Mouse (Mus musculus): ENCODE measurements around the gene Mrpl14.

Mrpl14 gene

DNA sequence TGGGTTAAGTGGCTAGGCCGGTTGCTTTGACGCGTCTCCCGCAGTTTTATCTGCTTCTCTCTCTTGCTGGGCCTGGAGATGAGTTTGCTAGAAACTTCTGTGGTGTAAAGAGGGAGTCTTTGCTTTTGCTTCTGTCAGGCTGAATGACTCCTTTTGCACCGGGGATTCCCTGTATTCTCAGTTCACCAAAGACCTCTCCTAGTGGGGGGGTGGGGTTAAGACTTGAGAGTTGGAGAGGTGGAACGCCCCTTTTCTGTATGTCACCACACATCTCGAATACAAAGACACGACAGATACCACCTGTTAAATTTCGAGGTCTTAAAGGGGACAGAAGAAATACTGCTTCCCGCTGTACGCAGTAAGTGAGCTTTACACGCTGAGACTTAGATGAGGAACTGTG is 594 bp downstream of the Mrpl14 start, which contains the start of gene Tmem63b:
Tmem63b (minus strand) TSS at position 190 of the 400 bp plus-strand sequence.
- DNase-seq (ENCODE audit: low spot score in 2 of 2) = no peak

DNA sequence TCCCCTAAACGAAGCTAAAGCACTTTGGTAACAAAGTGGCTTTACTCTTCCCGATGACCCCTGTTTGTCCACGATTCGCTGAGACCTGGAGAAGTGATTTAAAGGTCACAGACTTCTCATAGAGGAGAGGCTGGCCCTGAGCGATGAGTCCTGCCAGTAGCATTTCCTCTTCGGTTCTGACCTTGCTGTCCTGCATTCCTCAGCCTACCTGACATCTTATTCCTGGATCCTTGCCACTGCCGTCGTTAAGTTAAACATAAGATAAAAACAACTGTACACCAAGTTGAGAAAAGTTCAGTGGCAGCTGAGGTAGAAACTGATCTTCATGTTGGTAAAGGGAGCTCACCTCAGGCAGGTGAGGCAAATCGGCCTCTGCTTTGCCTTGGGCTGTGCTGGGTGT is 3.0 kb downstream of the Mrpl14 start:
- no peak for DNase-seq (ENCODE audit: low spot score in 2 of 2)

DNA sequence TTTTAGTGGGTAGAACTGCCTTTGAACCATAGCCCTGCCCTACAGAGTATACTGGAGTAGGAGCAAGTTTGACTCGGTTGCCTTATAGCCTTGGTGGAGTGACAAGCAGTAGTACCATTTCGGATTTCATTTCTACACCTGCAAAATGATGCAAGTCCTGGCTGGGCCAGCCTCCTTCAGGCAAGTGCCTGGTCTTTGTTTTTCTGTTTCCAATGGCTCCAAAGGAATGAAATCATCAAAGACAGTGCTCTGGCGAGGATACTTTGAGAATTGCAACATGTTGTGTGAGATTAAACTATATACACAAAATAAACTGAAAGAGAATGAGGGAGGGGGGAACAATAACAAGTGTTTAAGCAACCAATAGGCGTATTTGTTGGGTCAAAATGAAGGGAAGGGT is 3.9 kb downstream of the Mrpl14 start:
- DNase-seq (ENCODE audit: low spot score in 2 of 2) = no peak

DNA sequence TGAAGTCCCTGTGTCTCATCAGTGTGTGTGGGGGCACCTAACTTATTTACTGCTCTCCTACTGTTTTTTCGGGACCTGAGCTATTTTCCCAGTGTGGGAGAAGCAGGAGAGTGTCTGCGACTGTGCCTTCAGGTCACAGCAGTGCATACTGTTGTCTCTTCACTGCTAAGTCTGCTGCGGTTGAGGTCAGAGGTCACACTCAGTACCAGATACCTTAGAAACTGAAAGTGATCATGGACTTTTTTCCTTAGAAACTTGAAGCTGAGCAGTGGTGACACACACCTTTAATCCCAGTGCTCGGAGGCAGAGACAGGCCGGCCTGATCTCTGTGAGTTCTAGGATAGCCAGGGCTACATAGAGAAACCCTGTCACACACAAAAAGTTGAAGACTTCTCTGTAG is 6.0 kb downstream of the Mrpl14 start:
- no peak for DNase-seq (ENCODE audit: low spot score in 2 of 2)

DNA sequence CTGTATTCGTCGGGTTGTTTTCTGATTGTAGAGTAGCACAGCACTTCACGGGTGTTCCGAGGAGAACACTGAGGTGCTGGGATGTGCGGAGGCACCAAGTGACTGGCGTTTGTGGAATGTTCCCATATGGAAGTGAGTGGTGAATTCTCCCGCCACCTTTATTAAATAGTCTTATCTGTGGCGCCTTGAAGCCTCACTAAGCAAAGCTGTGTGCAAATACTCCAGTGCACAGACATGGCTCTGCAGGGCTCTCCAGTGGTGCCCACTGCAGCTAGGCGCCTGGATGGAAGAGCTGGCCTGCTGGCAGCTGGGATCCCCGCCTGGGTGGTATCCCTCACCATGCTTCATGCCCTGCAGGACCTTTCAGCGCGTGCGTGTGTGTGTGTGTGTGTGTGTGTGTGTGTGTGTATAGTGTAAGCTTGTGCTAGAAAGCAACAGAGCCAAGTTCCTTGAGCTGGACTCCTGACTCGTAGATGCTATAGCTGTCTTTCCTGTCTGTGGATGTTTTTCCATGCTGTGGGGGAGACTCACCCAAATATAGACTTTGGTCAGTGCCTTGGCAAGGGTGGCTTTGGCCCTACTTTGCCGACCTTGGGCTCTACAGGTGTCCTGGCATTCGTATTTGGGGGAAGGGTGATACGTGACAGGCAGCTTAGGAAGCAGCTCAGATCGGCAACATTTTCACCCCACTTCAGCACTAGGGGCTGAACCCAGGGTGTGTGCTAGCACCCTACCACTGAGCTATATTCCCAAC is 7.9 kb downstream of the Mrpl14 start:
- DNase-seq (ENCODE audit: low spot score in 2 of 2) = no peak

DNA sequence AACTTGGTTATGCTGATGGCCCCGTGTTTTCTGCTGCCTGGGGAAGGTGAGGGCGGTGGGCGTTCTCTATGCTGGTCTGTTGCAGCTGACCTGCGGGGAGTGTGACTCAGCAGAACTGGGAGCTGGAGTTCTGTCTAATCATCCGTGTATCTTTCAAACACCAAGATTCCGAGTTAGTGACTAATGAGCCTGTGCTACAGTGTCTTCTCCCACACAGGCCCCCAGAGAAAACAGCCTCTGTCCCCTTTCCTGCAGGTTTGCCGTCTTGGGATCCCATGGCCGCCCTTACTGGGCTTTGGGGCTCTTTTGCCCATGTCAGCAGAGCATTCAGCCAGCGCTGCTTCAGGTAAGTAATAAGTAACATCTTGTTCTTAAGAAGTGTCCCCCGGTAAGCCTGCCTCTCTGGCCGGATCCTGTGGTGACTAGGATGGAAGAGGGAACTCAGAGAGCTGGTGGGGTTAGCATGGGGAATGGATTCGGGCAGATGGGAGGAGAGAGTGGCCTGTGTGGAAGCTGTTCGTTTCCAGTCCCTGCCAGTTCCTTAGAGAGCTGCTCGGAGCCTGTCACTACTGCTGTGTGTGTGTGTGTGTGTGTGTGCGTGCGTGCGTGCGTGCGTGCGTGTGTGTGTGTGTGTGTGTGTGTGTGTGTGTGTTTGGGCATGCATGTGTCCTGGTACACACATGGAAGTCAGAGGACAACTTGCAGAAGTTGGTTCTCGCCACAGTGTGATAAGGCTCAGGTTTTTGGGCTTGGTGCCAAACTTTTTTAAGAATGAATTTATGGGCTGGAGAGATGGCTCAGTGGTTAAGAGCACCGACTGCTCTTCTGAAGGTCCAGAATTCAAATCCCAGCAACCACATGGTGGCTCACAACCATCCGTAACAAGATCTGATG is 9.4 kb downstream of the Mrpl14 start:
- no peak for DNase-seq (ENCODE audit: low spot score in 2 of 2)

DNA sequence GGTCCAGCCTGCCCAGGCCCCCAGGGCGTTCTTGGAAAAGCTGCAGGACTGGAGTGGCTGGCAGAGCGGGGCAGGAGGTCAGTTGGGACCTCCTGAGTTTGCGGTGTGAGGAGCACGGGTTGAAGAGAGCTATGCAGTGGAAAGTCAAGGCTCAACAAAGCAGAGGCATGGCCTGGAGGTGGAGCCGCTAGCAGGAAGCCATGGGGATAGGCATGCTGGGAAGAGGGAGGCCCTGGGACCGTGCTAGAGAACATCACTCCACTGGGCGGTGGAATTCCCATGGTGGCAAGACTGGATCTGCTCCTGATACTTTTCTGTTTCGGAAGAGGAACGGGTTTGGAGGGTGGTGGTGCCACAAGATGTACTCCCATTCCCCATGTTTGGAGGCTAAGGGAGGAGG is 10.9 kb downstream of the Mrpl14 start:
- no peak for DNase-seq (ENCODE audit: low spot score in 2 of 2)

DNA sequence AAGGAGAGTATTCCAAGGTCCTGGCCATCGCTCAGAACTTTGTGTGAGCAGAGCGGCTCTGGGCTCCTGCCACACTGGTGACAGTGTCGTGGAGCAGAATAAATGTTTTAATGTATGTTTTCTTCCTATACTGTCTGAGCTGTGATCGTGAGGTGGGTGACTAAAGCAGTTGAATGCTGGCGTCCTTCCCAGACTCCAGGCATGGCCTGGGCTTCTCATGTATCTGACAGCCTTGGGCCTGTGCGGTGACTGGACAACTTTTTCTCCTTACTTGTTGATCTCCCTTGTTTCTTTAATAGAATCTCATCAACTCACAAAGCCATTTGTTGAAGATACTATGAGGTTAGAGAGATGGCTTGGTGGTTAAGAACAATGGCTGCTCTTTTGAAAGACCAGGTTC is 12.2 kb downstream of the Mrpl14 start:
- DNase-seq (ENCODE audit: low spot score in 2 of 2) = no peak

DNA sequence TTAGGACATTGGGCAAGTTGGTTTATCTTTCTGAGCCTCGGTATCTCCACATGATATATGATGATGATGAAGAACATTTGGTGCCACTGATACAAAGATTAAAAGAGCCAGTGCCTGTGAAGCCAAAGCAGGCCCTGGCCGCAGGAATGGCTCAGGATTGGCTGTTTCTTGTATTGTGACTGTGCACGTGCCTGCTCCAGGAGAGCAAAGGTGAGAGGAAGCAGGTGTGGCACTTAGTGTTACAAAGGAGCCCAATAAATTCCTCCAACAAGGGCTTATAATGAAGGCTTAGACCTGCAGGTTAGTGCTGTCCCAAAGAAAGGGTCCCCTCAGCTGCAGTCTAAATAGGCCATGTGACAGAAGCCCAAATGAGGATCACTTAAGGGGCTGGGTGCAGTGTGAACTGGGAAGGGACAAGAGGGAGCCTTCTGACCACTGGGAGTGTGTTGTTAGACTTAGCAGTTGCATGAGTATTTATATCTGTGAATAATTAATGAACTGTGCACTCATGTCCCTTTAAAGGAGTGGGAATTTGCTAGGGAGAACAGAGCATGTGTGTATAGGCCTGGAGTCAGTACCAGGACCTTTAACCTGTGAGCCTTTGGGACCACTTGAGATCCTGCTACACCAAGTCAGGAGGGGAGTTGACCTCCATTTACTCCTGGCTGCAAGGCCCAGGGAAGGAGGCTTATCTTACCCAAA is 13.1 kb downstream of the Mrpl14 start:
- no peak for DNase-seq (ENCODE audit: low spot score in 2 of 2)

DNA sequence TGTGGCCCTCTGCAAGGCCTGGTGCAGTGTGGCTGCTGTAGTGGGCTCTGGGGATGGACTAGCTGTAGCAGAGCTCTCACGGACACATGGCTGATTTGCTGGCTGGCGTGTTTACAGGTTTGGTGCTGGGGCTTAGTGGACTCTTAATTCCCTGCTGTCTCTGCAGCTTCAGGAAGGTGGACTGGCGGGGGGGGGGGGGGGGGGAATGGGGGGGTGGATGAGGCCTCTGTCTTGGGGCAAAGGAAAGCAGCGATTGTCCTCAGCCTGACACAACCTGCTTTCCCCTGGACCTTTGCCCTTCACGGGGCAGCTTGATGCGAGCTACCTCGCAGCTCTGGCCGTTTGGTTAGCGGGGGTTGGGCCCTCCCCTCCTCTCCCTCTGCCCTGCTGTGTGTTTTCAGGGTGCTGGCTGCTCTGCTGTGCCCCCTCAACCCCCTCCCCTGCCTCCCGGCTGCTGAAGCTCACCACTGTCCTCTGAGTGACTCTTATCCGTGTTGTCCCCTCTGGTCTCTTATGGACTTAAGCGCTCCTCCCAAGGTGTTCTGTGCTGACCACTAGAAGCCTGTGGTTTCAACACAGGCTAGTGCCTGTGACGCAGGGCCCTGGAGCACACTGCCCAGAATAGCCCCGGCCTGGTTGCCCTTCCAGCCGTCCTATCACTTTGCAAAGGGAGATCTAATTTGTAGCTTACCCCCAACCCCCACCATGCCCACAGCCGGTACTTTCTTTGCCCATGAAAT is 14.5 kb downstream of the Mrpl14 start:
- DNase-seq (ENCODE audit: low spot score in 2 of 2) = no peak

DNA sequence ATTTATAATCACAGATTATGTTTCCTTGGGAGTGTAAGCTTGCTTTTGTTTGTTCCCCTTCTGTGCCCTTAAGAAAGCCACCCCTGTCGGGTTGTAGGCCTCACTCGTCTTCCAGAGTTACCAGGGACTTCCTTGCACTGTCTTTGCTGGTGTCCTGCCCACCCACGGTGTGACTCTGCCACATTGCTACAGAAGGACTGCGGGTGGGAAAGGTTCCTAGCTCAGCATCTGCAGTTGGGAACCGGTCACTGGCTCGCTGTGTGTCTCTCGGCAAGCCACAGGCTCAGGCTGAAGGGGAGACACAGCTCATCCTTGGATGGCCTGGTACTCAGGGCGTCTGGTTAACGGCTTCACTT is 15.1 kb downstream of the Mrpl14 start:
- DNase-seq (ENCODE audit: low spot score in 2 of 2) = no peak

DNA sequence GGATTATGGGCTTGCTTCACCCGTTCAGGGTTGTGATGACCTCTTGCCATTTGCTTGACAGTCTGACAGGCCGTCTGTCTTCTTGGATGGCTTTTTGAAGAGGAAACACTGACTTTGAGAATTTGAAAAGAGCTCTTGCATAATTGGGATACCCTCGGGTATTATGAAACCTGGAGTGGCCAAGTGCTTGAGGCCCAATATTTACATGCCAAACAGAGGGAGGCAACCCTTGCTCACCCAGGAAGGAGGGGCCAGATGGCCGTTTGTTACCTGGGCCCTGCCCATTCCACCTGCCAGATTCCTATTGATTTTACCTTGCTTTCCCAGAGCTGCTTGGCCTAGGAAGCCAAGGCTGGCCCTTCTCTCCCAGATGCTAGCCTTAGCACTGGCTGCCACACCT is 16.1 kb downstream of the Mrpl14 start:
- no peak for DNase-seq (ENCODE audit: low spot score in 2 of 2)

DNA sequence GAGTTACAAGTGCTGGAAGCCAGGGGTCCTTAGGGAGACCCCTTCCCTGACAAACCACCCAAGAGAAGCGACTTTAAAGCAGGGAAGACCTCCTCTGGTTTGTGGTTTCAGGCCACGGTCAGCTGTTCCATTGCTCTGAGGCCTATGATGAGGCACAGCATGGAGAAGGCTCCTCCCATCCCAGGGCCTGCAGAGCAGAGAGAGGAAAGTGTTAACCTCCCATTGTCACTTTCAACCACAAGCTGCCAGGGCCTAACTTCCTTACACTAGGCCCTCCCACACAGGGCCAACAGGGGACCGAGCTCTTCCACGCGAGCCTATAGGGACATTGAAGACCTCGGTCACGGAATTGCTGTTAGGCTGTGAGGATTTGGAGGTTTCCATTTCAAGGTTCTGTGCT is 17.1 kb downstream of the Mrpl14 start:
- no peak for DNase-seq (ENCODE audit: low spot score in 2 of 2)

DNA sequence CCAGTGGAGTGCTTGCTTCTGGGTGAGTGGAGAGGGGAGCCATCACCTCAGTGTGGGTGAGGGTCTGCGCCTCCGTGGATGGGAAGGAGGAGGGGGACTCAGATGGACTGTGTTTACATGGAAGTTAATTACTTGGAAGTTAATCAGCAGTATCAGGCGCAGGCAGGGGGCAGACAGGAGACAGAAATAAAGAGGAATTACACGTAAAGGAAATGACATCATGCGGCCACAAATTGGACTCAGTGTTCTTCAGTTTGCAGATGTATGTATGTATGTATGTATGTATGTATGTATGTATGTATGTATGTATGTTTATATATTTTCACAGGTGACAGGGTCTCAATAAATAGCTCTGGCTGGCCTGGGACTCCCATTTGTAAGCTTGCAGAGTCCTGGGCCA is 20.7 kb downstream of the Mrpl14 start:
- no peak for DNase-seq (ENCODE audit: low spot score in 2 of 2)

DNA sequence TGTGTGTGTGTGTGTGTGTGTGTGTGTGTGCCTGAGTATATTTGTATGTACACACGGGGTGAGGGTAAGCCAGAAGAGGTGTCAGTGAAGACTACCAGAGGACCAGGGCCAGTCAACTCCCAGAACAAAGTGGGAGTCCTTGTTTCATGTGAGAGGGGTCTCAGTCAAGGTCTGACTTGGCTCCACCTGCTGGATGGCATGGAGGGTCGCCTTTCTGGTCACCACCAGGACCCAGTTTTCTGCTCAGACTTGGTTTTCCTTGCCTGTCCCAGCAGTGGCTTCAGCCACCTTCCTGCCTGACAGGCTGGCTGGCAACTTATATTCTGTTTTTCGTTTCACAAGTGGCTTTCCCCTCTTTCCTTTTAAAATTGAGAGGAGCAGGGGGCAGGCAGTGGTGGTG is 21.3 kb downstream of the Mrpl14 start:
- DNase-seq (ENCODE audit: low spot score in 2 of 2) = no peak

DNA sequence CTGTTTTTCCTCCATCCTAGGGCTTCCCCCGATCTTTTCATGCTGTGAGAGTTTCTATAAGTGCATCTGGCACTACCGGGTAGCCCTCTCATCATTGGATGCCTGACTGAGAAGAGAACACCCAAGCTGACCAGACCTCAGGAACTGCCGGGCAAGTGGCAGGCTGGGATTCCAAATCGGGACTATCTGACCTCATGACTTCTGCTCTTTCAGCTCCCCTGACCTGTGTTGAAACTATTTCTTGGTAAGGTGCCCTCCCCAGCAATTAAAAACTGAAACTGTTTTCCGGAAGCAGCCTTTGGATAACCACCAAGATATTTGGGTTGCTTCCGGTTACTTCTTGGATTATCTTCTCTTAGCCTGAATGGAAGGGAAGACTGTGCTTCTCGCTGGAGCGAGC is 22.1 kb downstream of the Mrpl14 start:
- no peak for DNase-seq (ENCODE audit: low spot score in 2 of 2)

DNA sequence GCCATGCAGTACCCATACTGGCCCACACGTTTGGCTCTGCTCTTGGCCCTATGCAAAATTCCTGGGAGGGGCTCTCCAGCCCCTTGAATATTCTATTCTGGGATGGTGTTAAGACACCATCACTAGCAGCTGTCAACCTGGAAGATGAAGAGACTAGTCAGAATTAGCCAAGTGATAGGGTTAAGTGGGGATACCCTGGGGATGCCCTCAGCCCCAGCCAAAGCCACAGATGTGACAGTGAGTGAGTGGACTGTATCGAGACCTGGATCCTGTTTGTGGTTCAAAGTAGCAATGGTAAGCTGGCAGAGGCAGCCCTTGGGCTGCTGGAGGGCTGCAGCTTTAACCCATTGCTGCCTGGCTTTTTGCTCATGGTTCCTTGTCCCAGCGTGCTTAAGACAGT is 23.7 kb downstream of the Mrpl14 start:
- no peak for DNase-seq (ENCODE audit: low spot score in 2 of 2)

DNA sequence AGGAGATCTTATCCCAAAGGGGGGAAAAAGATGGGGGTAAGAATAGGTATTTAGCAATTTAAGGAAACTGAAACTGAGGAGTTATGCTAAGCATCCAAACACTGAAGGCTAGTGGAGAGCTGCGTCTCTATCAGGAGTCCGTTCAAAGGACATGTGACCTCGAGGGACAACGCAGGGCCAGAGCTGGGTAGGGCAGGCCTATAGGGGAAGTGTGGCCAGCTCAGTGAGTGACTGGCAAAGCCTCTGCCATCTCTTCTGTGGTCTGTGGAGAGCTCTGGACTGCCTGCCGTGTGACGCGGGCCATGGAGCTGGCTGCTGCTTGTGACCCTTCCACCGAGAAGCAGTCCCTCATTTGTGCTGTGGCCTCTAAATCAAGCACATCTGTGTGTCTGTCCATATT is 24.3 kb downstream of the Mrpl14 start:
- DNase-seq (ENCODE audit: low spot score in 2 of 2) = no peak

DNA sequence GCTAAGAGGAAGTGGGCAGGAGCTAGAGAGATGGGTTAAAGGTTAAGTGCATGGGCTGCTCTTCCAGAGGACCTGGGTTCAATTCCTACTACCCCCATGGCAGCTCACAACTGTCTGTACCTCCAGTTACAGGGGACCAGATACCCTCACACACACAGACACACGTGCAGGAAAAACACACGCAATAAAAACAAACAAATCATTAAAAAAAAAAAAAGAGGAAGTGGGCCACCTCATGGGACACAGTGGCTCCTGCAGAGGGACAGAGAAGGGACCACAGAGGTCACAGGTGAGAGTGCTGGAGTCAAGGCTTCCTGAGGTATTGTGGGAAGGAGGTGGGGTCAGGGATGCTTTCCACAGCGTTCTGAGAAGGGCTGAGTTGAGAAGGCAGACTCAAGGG is 25.4 kb downstream of the Mrpl14 start:
- DNase-seq (ENCODE audit: low spot score in 2 of 2) = no peak

DNA sequence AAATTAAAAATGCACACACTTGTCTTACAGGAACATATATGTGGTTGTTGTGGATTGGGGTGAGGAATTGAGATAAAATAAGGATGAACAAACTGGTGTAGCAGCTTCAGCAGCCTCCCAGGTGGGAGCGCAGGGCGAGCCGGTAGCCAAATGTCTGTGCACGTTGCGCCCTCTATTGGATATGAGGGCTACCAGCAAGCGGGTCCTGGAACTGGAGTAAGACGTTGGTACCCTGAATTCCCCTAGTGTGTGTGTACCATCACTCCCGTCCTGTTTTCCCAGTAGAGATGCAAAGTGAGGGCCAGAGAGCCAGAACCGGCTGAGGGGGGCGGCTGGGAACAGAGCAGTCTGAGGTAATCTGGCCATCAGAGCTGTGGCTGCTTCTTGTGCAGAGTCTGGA is 32.2 kb downstream of the Mrpl14 start:
- peak; percentile 57 to 79 for DNase-seq (ENCODE audit: low spot score in 2 of 2)

DNA sequence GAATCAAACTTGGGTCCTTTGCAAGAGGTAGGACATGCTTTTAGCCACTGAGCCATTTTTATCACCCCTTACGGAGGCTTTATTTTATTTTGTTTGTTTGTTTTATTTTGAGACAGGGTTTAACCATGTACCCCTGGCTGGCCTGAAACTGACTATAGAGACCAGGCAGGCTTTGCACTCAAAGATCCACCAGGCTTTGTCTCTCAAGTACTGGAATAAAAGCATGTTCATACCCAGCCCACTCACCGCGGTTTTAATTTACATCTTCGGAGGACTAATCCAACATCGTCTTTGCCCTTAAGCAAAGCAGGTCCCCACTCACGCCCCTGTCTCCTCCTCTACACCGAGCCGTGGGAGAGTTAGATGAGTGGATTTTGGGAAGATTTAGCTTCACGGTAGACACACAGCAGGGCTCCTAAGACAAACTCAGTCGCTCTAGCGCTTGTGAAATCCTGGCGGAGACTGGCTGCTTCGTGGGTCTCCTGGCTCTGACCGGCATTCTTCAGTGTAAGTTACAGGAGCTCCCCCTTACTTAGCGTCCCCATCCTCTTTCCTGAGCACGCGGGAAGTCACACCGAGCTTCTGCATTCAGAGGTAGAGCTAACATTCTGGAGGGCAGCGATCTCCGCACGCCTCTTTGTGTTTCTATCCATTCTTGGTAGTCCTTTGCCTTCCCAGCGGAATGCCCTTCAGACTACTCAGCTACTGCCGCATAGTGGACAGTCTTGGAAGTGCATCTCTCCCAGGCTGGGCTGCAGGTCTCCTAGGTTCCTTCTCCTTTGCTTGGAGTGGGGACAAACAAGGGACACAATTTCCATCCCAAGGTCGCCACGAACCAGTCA is 37.8 kb downstream of the Mrpl14 start:
- peak; percentile 62 to 87 for DNase-seq (ENCODE audit: low spot score in 2 of 2)
